Mouse (Mus musculus) hematopoietic multipotent progenitor cell, adult 10-12 weeks (in vitro differentiated cells): ENCODE results near the gene Cyp26c1. TPM values are rescaled to one million over a fixed set of nuclear protein-coding genes. Genes with fewer than 3 reads are reported as not detected.

Experiments
- polyA plus RNA-seq: library from polyadenylated mRNA; stranded (reverse); fragments of >175 nt; gene quantifications from 2 replicates; pipeline ENCODE4 v1.2.3, GENCODE M21; 2012; ENCODE audit warnings: low replicate concordance

Gene Cyp26c1
- polyA plus RNA-seq = 0.23 TPM in 1 of 2 replicates, not detected in the other

GRCm38 (mm10) chr19:37685281-37685680 lies at the start of gene Cyp26c1:
Gene Cyp26c1, plus strand, starts transcription at chr19:37685581.

GRCm38 (mm10) chr19:37697651-37698272 lies 12.4 kb downstream of the Cyp26c1 start, which contains the start of gene Cyp26a1:
Gene Cyp26a1, plus strand, starts transcription at chr19:37697798.

Other genes with a start within 250 kb of the Cyp26c1 start
- 10.6 and 10.7 TPM in 2 replicates for gene Exoc6, start 135.2 kb upstream of the Cyp26c1 start, polyA plus RNA-seq
- gene Cyp26a1, start 12.2 kb downstream of the Cyp26c1 start, polyA plus RNA-seq = 0.28 TPM in 1 of 2 replicates, not detected in the other